Mouse (Mus musculus) brown adipose tissue, adult 24 weeks (tissue): ENCODE measurements at regions not wholly inside any gene's neighbourhood (a gene's known extent, or its start where the extent isn't known, plus 50 kb on each side); places are given as distances from the start of the nearest gene placed in this dataset.

Source experiments
- H3K27ac ChIP-seq: fragments of 200-500 bp; replicated peaks from 2 replicates; pipeline ENCODE4 v1.5.1; 2012; ENCODE audit warnings: low read depth, mild to moderate bottlenecking, low read length
- H3K4me1 ChIP-seq: fragments of 200-500 bp; 2 replicates; pipeline ENCODE4 v1.6.1; 2012; ENCODE audit warnings: low read length, mixed read lengths; ENCODE audit not compliant: control insufficient read depth, insufficient read depth, insufficient read length
- H3K4me3 ChIP-seq: fragments of 200-500 bp; 2 replicates; pipeline ENCODE4 v1.5.1; 2012; ENCODE audit warnings: low read depth, mild to moderate bottlenecking, low read length, moderate library complexity; ENCODE audit not compliant: insufficient read depth

- Histone ChIP-seq H3K4me3 (no peak overlapping the region), H3K4me1 (no peaks in the 10 kb centered on the region), H3K27ac (no peak overlapping the region)
Measured at GRCm38 (mm10) chr17:49368476-49369269, 59.5 kb upstream of the Mocs1 start.

GRCm38 (mm10) chr17:49377626-49378025 is 50.5 kb upstream of the Mocs1 start:
- no peak overlapping the region for H3K27ac ChIP-seq
- no peak overlapping the region for H3K4me3 ChIP-seq
- no peaks in the 10 kb centered on the region for H3K4me1 ChIP-seq
